Mouse (Mus musculus): ENCODE data around the gene Zmynd10.

Zmynd10 gene

GRCm38 (mm10) chr9:107600745-107601144 is 53.6 kb downstream of the Zmynd10 start:
- DNase-seq (ENCODE audit: extremely low spot score, low read depth, low spot score): no peak

Measured in hindlimb bud, embryonic 11.5 days (tissue).